Mouse (Mus musculus): ENCODE data around the gene Slc25a12. TPM values are rescaled to one million over a fixed set of nuclear protein-coding genes. Genes with fewer than 3 reads are reported as not detected.

Gene Slc25a12
- polyA plus RNA-seq, 1 experiment, result 40.7 TPM

GRCm38 (mm10) chr2:71295844-71296243 lies 71.7 kb downstream of the Slc25a12 start:
- Histone ChIP-seq H3K27me3 (ENCODE audit: control insufficient read depth, insufficient read depth, insufficient read length) (no peaks in the 10 kb centered on the region), H3ac (ENCODE audit: control insufficient read depth, insufficient read length) (no peak overlapping the region), H3K79me2 (ENCODE audit: control insufficient read depth, insufficient read depth) (no peaks in the 10 kb centered on the region), H3K4me3 (no peak overlapping the region), H3K36me3 (ENCODE audit: control insufficient read depth, insufficient read depth) (no peaks in the 10 kb centered on the region), H3K4me2 (ENCODE audit: low read depth) (no peak overlapping the region)
- TF ChIP-seq USF1 (IDR thresholded peaks at IDR 0.05; ENCODE audit: low read depth) (no peak), MYOD1 (IDR thresholded peaks at IDR 0.05; ENCODE audit: control insufficient read depth in 1 of 3, insufficient read length in 2 of 3, low read depth in 2 of 3) (no peak), TCF3 (IDR thresholded peaks at IDR 0.05; ENCODE audit: insufficient read length, low read depth) (no peak), E2F4 (IDR thresholded peaks at IDR 0.05; ENCODE audit: insufficient read depth) (no peak), TCF12 (IDR thresholded peaks at IDR 0.05; ENCODE audit: insufficient read depth, poor library complexity, severe bottlenecking) (no peak), MAX (IDR thresholded peaks at IDR 0.05; ENCODE audit: low read depth) (no peak), REST (IDR thresholded peaks at IDR 0.05; ENCODE audit: insufficient read depth, insufficient read length) (no peak), CEBPB (IDR thresholded peaks at IDR 0.05; ENCODE audit: insufficient read depth, poor library complexity, severe bottlenecking) (no peak), POLR2AphosphoS2 (IDR thresholded peaks at IDR 0.05; ENCODE audit: insufficient read length, low read depth) (no peak), POLR2A (IDR thresholded peaks at IDR 0.05; ENCODE audit: insufficient read length, low read depth) (no peak), MYOG (IDR thresholded peaks at IDR 0.05; ENCODE audit: control insufficient read depth in 1 of 3, insufficient read depth in 1 of 3, insufficient read length in 2 of 3, low read depth in 2 of 3) (no peak), SRF (IDR thresholded peaks at IDR 0.05; ENCODE audit: control insufficient read depth, insufficient read length, low read depth) (no peak)

DNA sequence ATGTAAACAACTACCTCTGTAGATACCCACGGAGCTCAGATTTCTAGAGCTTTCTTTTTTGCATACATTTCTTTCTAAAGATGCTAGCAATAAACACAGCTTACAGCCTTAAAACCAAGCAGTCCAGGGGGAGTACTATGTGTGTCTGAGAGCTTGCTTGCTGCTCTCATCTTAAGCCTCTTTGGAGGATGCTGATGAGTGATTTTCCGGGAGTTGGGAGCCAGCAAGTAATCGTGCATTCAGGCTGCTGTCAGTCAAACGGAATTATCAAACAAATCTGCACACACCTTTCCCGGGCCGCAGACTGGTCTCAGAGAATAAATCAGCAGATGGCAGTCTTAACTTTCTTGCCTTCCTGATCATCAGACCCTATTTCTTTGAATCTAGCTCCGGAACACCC lies 73.1 kb downstream of the Slc25a12 start:
- no peak for TF ChIP-seq SRF (IDR thresholded peaks at IDR 0.05; ENCODE audit: control insufficient read depth, insufficient read length, low read depth)
- TF ChIP-seq MYOD1 (IDR thresholded peaks at IDR 0.05; ENCODE audit: control insufficient read depth in 1 of 3, insufficient read length in 2 of 3, low read depth in 2 of 3), result no peak
- no peak for TF ChIP-seq MAX (IDR thresholded peaks at IDR 0.05; ENCODE audit: low read depth)
- TF ChIP-seq POLR2A (IDR thresholded peaks at IDR 0.05; ENCODE audit: insufficient read length, low read depth), result no peak
- no peak for TF ChIP-seq USF1 (IDR thresholded peaks at IDR 0.05; ENCODE audit: low read depth)
- no peak for TF ChIP-seq REST (IDR thresholded peaks at IDR 0.05; ENCODE audit: insufficient read depth, insufficient read length)
- Histone ChIP-seq H3K36me3 (ENCODE audit: control insufficient read depth, insufficient read depth) (no peaks in the 10 kb centered on the region), H3K4me2 (ENCODE audit: low read depth) (no peak overlapping the region)

DNA sequence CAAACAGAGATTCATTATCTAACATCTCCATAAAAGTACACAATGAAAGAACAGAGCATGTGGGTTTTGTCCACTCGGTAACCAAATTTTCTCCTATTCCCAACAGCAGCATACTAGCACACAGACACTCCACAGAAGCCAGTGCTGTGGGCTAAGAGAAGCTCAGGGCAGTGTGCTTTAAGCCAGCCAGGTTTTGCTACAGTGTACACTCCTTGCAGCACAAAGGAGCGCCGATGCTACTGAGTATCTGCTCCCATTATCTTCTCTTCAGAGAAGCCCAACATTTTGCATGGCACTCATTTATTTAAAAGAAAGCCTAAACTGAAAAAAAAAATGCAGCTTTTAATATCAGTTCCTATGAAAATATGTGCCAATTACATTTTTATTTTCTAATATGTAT lies 73.6 kb downstream of the Slc25a12 start:
- TF ChIP-seq POLR2A (IDR thresholded peaks at IDR 0.05; ENCODE audit: insufficient read length, low read depth), result no peak
- no peaks in the 10 kb centered on the region for H3K36me3 ChIP-seq (ENCODE audit: control insufficient read depth, insufficient read depth)

More for the DNA sequence above, 73.1 kb downstream of the Slc25a12 start:
- H3K79me2 ChIP-seq (ENCODE audit: control insufficient read depth, insufficient read depth), result no peaks in the 10 kb centered on the region
- no peaks in the 10 kb centered on the region for H3K27me3 ChIP-seq (ENCODE audit: control insufficient read depth, insufficient read depth, insufficient read length)
- H3K4me3 ChIP-seq, result no peak overlapping the region
- H3ac ChIP-seq (ENCODE audit: control insufficient read depth, insufficient read length), result no peak overlapping the region

DNA sequence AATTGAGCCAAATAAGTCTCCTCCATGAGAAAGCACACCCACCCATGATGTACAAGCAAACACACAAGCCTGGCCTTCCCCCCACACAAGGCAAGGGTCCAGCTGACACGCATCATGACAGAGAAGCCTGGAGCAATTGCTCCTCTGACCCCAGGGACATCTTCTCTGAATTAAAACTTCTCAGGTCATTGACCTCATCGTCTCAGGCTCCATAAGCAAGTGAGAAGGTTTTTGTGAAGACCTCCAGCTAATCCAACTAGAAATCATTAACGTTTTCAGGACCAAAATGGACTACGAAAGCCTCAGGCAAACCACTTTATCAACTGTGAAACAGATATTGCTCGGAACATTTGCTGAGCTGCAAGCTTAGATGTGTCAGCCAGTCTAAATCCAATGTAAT lies 76.0 kb downstream of the Slc25a12 start:
- TF ChIP-seq E2F4 (IDR thresholded peaks at IDR 0.05; ENCODE audit: insufficient read depth) (no peak), POLR2AphosphoS2 (IDR thresholded peaks at IDR 0.05; ENCODE audit: insufficient read length, low read depth) (no peak), REST (IDR thresholded peaks at IDR 0.05; ENCODE audit: insufficient read depth, insufficient read length) (no peak), POLR2A (IDR thresholded peaks at IDR 0.05; ENCODE audit: insufficient read length, low read depth) (no peak), MAX (IDR thresholded peaks at IDR 0.05; ENCODE audit: low read depth) (no peak), TCF12 (IDR thresholded peaks at IDR 0.05; ENCODE audit: insufficient read depth, poor library complexity, severe bottlenecking) (no peak), USF1 (IDR thresholded peaks at IDR 0.05; ENCODE audit: low read depth) (no peak), CEBPB (IDR thresholded peaks at IDR 0.05; ENCODE audit: insufficient read depth, poor library complexity, severe bottlenecking) (no peak), MYOG (IDR thresholded peaks at IDR 0.05; ENCODE audit: control insufficient read depth in 1 of 3, insufficient read depth in 1 of 3, insufficient read length in 2 of 3, low read depth in 2 of 3) (no peak)
- Histone ChIP-seq H3K36me3 (ENCODE audit: control insufficient read depth, insufficient read depth) (no peaks in the 10 kb centered on the region), H3K79me2 (ENCODE audit: control insufficient read depth, insufficient read depth) (no peaks in the 10 kb centered on the region), H3ac (ENCODE audit: control insufficient read depth, insufficient read length) (no peak overlapping the region), H3K4me3 (no peak overlapping the region), H3K4me2 (ENCODE audit: low read depth) (no peak overlapping the region), H3K27me3 (ENCODE audit: control insufficient read depth, insufficient read depth, insufficient read length) (no peaks in the 10 kb centered on the region)

More for the DNA sequence above, 73.6 kb downstream of the Slc25a12 start:
- H3K4me3 ChIP-seq, result no peak overlapping the region
- no peak overlapping the region for H3K4me2 ChIP-seq (ENCODE audit: low read depth)
- no peak overlapping the region for H3ac ChIP-seq (ENCODE audit: control insufficient read depth, insufficient read length)
- H3K27me3 ChIP-seq (ENCODE audit: control insufficient read depth, insufficient read depth, insufficient read length), result no peaks in the 10 kb centered on the region
- no peaks in the 10 kb centered on the region for H3K79me2 ChIP-seq (ENCODE audit: control insufficient read depth, insufficient read depth)

DNA sequence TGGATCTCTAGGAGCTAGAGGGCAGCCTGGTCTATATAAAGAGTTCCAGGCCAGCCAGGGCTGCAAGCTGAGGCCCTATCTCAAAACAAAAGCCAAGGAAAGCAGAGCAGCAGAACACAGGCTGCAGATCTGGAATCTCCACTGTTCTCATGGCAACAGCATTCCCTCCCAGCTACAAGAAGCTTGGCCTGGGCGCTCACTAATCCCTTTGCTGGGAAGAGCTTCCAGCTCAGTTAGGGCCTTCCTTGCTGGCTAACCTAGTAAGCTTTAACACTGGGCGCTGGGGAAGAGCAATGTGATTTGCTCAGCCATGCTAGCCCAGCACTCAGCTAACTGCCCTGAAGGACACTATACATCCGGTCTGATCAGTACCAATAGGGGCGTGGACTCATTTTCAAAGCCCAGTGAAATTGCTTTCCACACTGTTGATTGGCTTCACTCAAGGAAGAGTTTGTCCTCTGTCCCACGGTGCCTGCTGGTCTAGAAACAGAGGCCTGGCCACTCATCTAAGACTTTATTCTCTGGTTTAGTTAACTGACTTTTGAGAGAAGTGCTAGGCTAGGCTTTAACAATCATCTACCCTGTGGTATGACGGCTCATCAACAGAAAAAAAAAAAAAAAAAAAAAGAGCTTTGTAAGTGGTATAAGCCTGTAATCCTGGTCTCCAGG lies 77.3 kb downstream of the Slc25a12 start:
- Histone ChIP-seq H3K79me2 (ENCODE audit: control insufficient read depth, insufficient read depth) (no peaks in the 10 kb centered on the region), H3ac (ENCODE audit: control insufficient read depth, insufficient read length) (no peak overlapping the region), H3K4me2 (ENCODE audit: low read depth) (no peak overlapping the region), H3K36me3 (ENCODE audit: control insufficient read depth, insufficient read depth) (no peaks in the 10 kb centered on the region), H3K27me3 (ENCODE audit: control insufficient read depth, insufficient read depth, insufficient read length) (no peaks in the 10 kb centered on the region), H3K4me3 (no peak overlapping the region)
- TF ChIP-seq TCF12 (IDR thresholded peaks at IDR 0.05; ENCODE audit: insufficient read depth, poor library complexity, severe bottlenecking) (no peak), TCF3 (IDR thresholded peaks at IDR 0.05; ENCODE audit: insufficient read length, low read depth) (no peak), CEBPB (IDR thresholded peaks at IDR 0.05; ENCODE audit: insufficient read depth, poor library complexity, severe bottlenecking) (no peak), USF1 (IDR thresholded peaks at IDR 0.05; ENCODE audit: low read depth) (no peak), E2F4 (IDR thresholded peaks at IDR 0.05; ENCODE audit: insufficient read depth) (no peak), POLR2A (IDR thresholded peaks at IDR 0.05; ENCODE audit: insufficient read length, low read depth) (no peak), POLR2AphosphoS2 (IDR thresholded peaks at IDR 0.05; ENCODE audit: insufficient read length, low read depth) (no peak), MYOD1 (IDR thresholded peaks at IDR 0.05; ENCODE audit: control insufficient read depth in 1 of 3, insufficient read length in 2 of 3, low read depth in 2 of 3) (no peak), REST (IDR thresholded peaks at IDR 0.05; ENCODE audit: insufficient read depth, insufficient read length) (no peak), SRF (IDR thresholded peaks at IDR 0.05; ENCODE audit: control insufficient read depth, insufficient read length, low read depth) (no peak), MYOG (IDR thresholded peaks at IDR 0.05; ENCODE audit: control insufficient read depth in 1 of 3, insufficient read depth in 1 of 3, insufficient read length in 2 of 3, low read depth in 2 of 3) (no peak), MAX (IDR thresholded peaks at IDR 0.05; ENCODE audit: low read depth) (no peak)
